Mouse (Mus musculus): ENCODE measurements around the gene Gcc2. TPM values are rescaled to one million over a fixed set of nuclear protein-coding genes. Genes with fewer than 3 reads are reported as not detected.

Gcc2 gene
- polyA plus RNA-seq (2015; fragmentation: Nextera tagmentation; extraction: Ambion mirVana) = 67.5 and 83.6 TPM in 2 replicates

DNA sequence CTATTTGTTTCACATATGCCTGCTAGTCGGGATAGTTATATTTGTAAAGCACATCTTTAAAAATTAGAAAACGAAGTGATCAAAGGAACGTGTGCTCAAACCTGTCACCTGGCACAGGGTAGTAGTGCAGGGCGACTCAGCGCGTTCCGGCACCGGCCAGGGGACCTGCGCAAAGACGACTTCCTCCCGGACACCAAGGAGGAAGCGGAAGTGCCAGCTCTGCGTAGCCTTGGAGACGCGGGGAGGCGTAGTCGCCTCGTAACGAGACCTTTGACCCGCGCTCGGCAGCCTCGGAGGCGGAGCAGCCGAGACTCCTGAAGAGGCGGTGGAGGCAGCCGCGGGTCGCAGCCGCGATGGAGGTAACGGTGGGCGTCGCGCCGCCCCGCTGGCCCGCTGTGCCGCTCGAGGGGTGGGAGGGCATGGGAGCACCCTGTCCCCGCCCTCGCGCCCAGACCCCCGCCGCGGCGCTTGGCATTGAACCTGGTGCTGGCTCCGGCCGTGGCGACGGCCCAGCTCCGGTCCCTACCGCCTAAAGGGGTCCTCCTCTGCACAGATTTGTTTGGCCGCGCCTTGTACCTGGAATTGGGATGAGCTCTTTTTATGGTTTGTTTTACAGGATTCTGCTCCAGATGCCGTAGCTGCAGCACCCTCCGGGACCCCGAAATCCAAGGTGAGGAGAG lies at the start of gene Gcc2:
Gcc2 (plus strand) TSS at position 285 of the 680 bp plus-strand sequence.
- peaks cover 10% of the 10 kb centered on the region for H3K4me1 ChIP-seq (replicated peaks; ENCODE audit: control insufficient read depth, insufficient read depth, low read length)
- H3K9ac ChIP-seq (ENCODE audit: low read length) = peak within 1 kb of the TSS; percentile 88
- H3K27me3 ChIP-seq (ENCODE audit: control insufficient read depth, insufficient read depth, low read depth, low read length) = no peaks in the 10 kb centered on the region
- ATAC-seq (ENCODE audit: low read depth) = peak; percentile 99
- peak within 1 kb of the TSS; percentile 92 for H3K4me3 ChIP-seq (ENCODE audit: low read length)
- H3K9me3 ChIP-seq (ENCODE audit: control insufficient read depth, low read length) = no peaks in the 10 kb centered on the region
- WGBS = under 1% methylated on average over 57 of the region's 58 CpGs
- H3K36me3 ChIP-seq (ENCODE audit: control insufficient read depth, insufficient read depth, low read length) = peaks cover 12% of the 10 kb centered on the region
- peak within 1 kb of the TSS; percentile 66 for H3K4me2 ChIP-seq (ENCODE audit: low read depth, low read length)
- H3K27ac ChIP-seq (ENCODE audit: low read length) = peak within 1 kb of the TSS; percentile 93

DNA sequence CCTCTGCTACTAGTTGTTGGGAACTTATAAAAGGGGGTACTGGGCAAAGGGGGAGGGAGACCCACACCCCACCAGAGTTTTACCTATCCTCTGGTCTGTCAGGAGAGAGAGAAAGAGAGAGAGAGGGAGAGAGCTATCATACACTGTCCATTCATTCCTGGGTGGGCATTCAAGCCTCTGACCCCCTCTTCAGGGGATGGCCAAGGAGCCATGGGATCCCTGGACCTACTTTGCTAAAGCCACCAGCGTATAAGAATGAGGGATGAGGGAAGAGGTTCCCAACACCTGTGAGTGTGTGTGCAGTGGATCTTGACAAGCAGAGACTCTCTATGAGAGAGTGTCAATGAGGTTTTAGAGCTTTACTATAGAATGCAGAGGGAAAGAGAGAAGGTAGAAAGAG lies 49.3 kb upstream of the Gcc2 start:
- H3K4me1 ChIP-seq (replicated peaks; ENCODE audit: control insufficient read depth, insufficient read depth, low read length) = no peaks in the 10 kb centered on the region
- WGBS = 39% methylated on average over 1 of the region's 1 CpGs
- ATAC-seq (ENCODE audit: low read depth) = no peak
- no peak overlapping the region for H3K27ac ChIP-seq (ENCODE audit: low read length)
- no peak overlapping the region for H3K9ac ChIP-seq (ENCODE audit: low read length)
- H3K9me3 ChIP-seq (ENCODE audit: control insufficient read depth, low read length) = no peaks in the 10 kb centered on the region
- no peak overlapping the region for H3K4me2 ChIP-seq (ENCODE audit: low read depth, low read length)
- no peaks in the 10 kb centered on the region for H3K27me3 ChIP-seq (ENCODE audit: control insufficient read depth, insufficient read depth, low read depth, low read length)
- no peak overlapping the region for H3K4me3 ChIP-seq (ENCODE audit: low read length)
- H3K36me3 ChIP-seq (ENCODE audit: control insufficient read depth, insufficient read depth, low read length) = no peaks in the 10 kb centered on the region

DNA sequence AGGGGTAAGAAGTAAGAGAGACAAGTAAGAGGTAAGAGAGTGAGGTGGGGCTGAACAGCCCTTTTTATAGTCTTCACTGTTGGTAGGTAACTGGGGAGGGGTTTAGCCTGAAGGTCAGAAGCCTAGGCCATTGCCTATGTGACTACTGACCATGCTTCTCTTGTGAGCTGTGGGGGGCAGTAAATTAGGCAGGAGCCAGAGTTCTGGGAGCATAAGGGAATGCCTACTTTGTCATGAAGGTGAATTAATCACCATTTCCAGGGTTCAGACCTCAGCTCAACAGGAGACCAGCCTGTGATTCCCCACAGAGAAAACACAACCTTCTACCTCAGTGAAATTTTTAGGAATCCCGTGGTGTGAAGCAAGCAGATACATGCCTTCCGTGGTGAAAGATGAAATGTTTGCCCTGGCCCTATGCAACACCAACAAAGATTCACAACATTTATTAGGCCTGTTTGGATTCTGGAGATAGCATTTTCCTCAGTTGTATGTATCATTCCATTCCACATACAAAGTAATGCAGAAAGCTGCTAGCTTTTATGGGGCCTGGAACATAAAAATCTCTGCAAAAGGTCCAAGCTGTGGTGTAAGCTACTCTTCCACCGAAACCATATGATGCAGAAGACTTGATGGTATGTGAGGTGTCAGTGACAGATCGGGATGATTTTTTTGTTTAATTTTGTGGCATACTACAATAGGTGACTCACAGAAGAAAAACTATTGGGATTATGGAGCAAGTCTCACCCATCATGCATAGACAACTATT lies 48.5 kb upstream of the Gcc2 start:
- ATAC-seq (ENCODE audit: low read depth) = no peak

DNA sequence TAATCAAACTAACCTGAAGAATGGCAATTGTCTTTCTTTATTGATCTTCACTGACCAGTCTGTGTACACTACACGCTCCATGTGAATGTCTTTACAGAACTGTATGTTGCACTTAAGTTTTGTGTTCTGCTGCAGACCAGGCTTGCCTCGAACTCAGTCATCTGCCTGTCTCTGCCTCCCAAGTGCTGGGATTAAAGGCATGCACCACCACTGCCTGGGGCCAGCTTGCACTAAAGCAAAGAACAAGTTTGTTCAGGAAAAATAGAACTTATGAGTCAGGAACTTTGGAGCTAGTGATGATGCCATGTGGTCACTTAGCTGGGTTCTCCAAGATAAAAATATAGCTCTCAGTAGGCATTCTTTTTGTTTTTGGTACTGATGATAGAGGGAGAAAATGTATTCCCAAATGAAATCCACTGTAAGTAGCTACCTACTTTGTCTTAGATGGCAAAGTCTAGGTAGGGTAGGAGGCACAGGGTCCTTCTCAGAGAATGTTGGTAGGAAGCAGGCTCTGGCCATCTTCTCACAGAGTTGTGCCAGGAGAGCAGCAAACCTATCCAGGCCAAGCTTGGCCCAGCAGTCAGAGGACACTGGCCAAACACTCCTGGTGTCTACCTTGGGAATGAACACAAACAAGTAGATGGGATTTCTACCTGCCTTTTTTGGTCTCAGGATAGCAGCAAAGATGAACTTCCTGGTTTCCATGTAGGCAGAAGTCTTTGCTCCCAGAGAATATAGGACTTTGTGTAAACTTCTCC lies 45.4 kb upstream of the Gcc2 start:
- H3K9me3 ChIP-seq (ENCODE audit: control insufficient read depth, low read length) = no peaks in the 10 kb centered on the region
- no peak overlapping the region for H3K9ac ChIP-seq (ENCODE audit: low read length)
- no peaks in the 10 kb centered on the region for H3K36me3 ChIP-seq (ENCODE audit: control insufficient read depth, insufficient read depth, low read length)
- WGBS = 55% methylated on average over 2 of the region's 2 CpGs
- H3K4me3 ChIP-seq (ENCODE audit: low read length) = no peak overlapping the region
- no peaks in the 10 kb centered on the region for H3K27me3 ChIP-seq (ENCODE audit: control insufficient read depth, insufficient read depth, low read depth, low read length)
- no peak overlapping the region for H3K27ac ChIP-seq (ENCODE audit: low read length)
- ATAC-seq (ENCODE audit: low read depth) = no peak
- H3K4me1 ChIP-seq (replicated peaks; ENCODE audit: control insufficient read depth, insufficient read depth, low read length) = no peaks in the 10 kb centered on the region
- H3K4me2 ChIP-seq (ENCODE audit: low read depth, low read length) = no peak overlapping the region

More for the DNA sequence above, 48.5 kb upstream of the Gcc2 start:
- Histone ChIP-seq H3K4me2 (ENCODE audit: low read depth, low read length) (no peak overlapping the region), H3K4me1 (replicated peaks; ENCODE audit: control insufficient read depth, insufficient read depth, low read length) (no peaks in the 10 kb centered on the region), H3K36me3 (ENCODE audit: control insufficient read depth, insufficient read depth, low read length) (no peaks in the 10 kb centered on the region), H3K27ac (ENCODE audit: low read length) (no peak overlapping the region), H3K9ac (ENCODE audit: low read length) (no peak overlapping the region), H3K4me3 (ENCODE audit: low read length) (no peak overlapping the region), H3K9me3 (ENCODE audit: control insufficient read depth, low read length) (no peaks in the 10 kb centered on the region), H3K27me3 (ENCODE audit: control insufficient read depth, insufficient read depth, low read depth, low read length) (no peaks in the 10 kb centered on the region)
- WGBS = 82% methylated on average over 4 of the region's 4 CpGs

DNA sequence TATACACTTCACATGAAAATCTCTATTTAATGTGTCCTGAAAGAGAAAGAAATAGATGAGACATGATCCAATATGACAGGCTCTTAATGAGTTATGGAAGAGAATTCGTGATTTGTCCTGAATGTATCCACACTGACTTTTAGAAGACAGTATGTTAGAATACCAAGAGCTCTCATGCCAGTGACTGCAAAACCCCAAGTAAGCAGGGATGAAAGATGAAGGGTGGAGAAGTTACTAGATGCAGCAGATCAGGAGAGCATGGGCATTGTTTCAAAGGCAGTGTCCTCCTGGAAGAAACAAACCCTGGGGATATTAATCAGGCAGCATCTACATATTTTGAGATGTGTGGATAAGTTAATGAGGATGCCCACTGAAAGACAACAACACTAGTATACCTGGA lies 44.8 kb upstream of the Gcc2 start:
- H3K9me3 ChIP-seq (ENCODE audit: control insufficient read depth, low read length) = no peaks in the 10 kb centered on the region
- no peaks in the 10 kb centered on the region for H3K27me3 ChIP-seq (ENCODE audit: control insufficient read depth, insufficient read depth, low read depth, low read length)
- no peak overlapping the region for H3K4me3 ChIP-seq (ENCODE audit: low read length)
- no peak overlapping the region for H3K9ac ChIP-seq (ENCODE audit: low read length)
- no peak overlapping the region for H3K4me2 ChIP-seq (ENCODE audit: low read depth, low read length)
- no peak for ATAC-seq (ENCODE audit: low read depth)
- no peaks in the 10 kb centered on the region for H3K4me1 ChIP-seq (replicated peaks; ENCODE audit: control insufficient read depth, insufficient read depth, low read length)
- no peaks in the 10 kb centered on the region for H3K36me3 ChIP-seq (ENCODE audit: control insufficient read depth, insufficient read depth, low read length)
- WGBS = 50% methylated on average over 1 of the region's 1 CpGs
- H3K27ac ChIP-seq (ENCODE audit: low read length) = no peak overlapping the region

DNA sequence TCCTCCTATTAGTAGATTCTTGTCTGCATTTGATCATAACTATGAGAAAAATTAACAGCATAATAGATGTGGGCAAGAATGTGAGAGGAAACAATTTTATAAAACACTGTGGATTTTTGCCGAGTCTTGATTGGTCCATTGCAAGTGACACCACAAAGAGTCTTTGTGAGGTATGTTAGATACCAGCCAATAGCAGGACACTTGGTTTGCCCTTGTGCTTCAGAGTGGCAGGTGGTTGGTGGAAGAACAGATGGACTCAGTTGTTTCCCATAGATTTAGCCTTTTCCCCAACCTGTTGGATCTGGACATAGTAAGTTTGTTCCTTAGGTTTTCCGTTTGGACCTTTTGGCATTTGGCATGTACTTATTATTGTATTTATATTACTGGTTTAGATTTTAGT lies 44.1 kb upstream of the Gcc2 start:
- H3K4me3 ChIP-seq (ENCODE audit: low read length) = no peak overlapping the region
- H3K27me3 ChIP-seq (ENCODE audit: control insufficient read depth, insufficient read depth, low read depth, low read length) = no peaks in the 10 kb centered on the region
- no peak overlapping the region for H3K4me2 ChIP-seq (ENCODE audit: low read depth, low read length)
- 78% methylated on average over 2 of the region's 2 CpGs for WGBS
- H3K4me1 ChIP-seq (replicated peaks; ENCODE audit: control insufficient read depth, insufficient read depth, low read length) = no peaks in the 10 kb centered on the region
- no peak overlapping the region for H3K27ac ChIP-seq (ENCODE audit: low read length)
- no peaks in the 10 kb centered on the region for H3K36me3 ChIP-seq (ENCODE audit: control insufficient read depth, insufficient read depth, low read length)
- no peak overlapping the region for H3K9ac ChIP-seq (ENCODE audit: low read length)
- no peak for ATAC-seq (ENCODE audit: low read depth)
- H3K9me3 ChIP-seq (ENCODE audit: control insufficient read depth, low read length) = no peaks in the 10 kb centered on the region

DNA sequence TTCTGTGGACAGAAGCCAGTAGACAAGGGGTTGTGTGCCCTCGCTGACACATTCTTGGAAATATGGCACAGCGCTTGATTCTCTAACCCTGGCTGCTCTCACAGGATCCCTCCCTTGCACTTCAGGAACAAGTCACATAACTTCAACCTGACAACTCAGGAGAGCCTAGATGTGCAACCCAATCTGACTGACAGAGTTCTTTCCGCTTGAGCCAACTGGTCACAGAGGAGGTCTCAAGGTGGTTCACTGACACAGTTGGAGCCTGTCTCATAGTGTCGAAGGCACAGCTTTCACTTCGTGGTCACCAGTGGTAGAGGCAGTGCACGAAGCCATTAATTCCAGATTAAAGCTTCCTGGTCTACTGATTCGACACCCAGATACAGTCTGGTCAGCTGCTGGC lies 43.1 kb upstream of the Gcc2 start:
- WGBS = 74% methylated on average over 7 of the region's 7 CpGs

DNA sequence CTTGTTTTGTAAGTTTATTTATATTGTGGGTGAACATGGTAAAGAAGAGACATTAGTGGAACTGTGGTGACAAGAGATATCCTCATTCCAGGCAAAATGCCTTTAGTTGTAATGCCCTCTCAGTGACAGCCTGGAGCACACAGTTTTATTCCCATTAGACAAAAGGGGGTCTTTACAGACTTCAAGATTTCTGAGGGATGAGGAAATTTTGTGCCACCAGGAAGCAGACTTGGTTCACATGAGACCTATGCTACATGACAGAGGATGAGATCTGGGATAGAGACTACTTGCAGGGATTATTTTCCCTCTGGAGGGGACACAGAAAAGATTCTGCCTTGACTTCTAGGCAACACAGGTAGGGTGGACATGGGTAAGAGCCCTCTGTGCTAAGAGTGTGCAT lies 40.8 kb upstream of the Gcc2 start:
- Histone ChIP-seq H3K4me3 (ENCODE audit: low read length) (no peak overlapping the region), H3K27me3 (ENCODE audit: control insufficient read depth, insufficient read depth, low read depth, low read length) (no peaks in the 10 kb centered on the region), H3K27ac (ENCODE audit: low read length) (no peak overlapping the region), H3K4me1 (replicated peaks; ENCODE audit: control insufficient read depth, insufficient read depth, low read length) (no peaks in the 10 kb centered on the region), H3K9ac (ENCODE audit: low read length) (no peak overlapping the region), H3K9me3 (ENCODE audit: control insufficient read depth, low read length) (no peaks in the 10 kb centered on the region), H3K36me3 (ENCODE audit: control insufficient read depth, insufficient read depth, low read length) (no peaks in the 10 kb centered on the region), H3K4me2 (ENCODE audit: low read depth, low read length) (no peak overlapping the region)
- no peak for ATAC-seq (ENCODE audit: low read depth)

More for the DNA sequence above, 43.1 kb upstream of the Gcc2 start:
- Histone ChIP-seq H3K4me3 (ENCODE audit: low read length) (no peak overlapping the region), H3K4me1 (replicated peaks; ENCODE audit: control insufficient read depth, insufficient read depth, low read length) (no peaks in the 10 kb centered on the region), H3K9me3 (ENCODE audit: control insufficient read depth, low read length) (no peaks in the 10 kb centered on the region), H3K4me2 (ENCODE audit: low read depth, low read length) (no peak overlapping the region), H3K27me3 (ENCODE audit: control insufficient read depth, insufficient read depth, low read depth, low read length) (no peaks in the 10 kb centered on the region), H3K9ac (ENCODE audit: low read length) (no peak overlapping the region), H3K27ac (ENCODE audit: low read length) (no peak overlapping the region), H3K36me3 (ENCODE audit: control insufficient read depth, insufficient read depth, low read length) (no peaks in the 10 kb centered on the region)
- no peak for ATAC-seq (ENCODE audit: low read depth)

DNA sequence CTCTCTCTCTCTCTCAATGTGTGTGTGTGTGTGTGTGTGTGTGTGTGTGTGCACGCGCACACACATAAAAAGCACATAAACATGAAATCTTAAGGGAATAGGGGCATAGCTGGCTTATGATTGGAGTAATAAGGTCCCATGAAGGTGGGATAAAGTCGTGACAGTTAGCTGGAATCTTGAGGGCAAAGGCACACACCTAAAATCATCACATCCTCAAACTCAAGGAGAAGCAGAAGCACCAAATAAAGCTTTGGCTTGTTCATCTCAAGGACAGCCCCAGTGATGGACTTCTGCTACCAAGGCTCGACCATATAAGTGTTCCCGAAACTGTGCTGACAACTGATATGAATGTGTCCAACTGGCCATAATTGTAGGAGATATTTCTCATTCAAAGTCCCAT lies 40.4 kb upstream of the Gcc2 start:
- Histone ChIP-seq H3K4me1 (replicated peaks; ENCODE audit: control insufficient read depth, insufficient read depth, low read length) (no peaks in the 10 kb centered on the region), H3K9ac (ENCODE audit: low read length) (no peak overlapping the region), H3K9me3 (ENCODE audit: control insufficient read depth, low read length) (no peaks in the 10 kb centered on the region), H3K36me3 (ENCODE audit: control insufficient read depth, insufficient read depth, low read length) (no peaks in the 10 kb centered on the region), H3K27me3 (ENCODE audit: control insufficient read depth, insufficient read depth, low read depth, low read length) (no peaks in the 10 kb centered on the region), H3K4me2 (ENCODE audit: low read depth, low read length) (no peak overlapping the region), H3K4me3 (ENCODE audit: low read length) (no peak overlapping the region), H3K27ac (ENCODE audit: low read length) (no peak overlapping the region)
- WGBS = 73% methylated on average over 5 of the region's 5 CpGs
- no peak for ATAC-seq (ENCODE audit: low read depth)
